Mouse (Mus musculus) thymus, adult 2 months (tissue): Measurements from ENCODE around the gene Trp73. TPM values are rescaled to one million over a fixed set of nuclear protein-coding genes. Genes with fewer than 3 reads are reported as not detected.

Experiments used
- DNase-seq: peaks from one replicate; pipeline ENCODE4 v3.0.0; 2021
- H3K27ac ChIP-seq: fragments of 200-500 bp; 2 replicates; pipeline ENCODE4 v1.5.1; 2012; ENCODE audit warnings: low read length, control low read depth; ENCODE audit not compliant: control insufficient read depth, insufficient read depth
- H3K27me3 ChIP-seq: fragments of 200-500 bp; 2 replicates; pipeline ENCODE4 v1.6.1; 2012; ENCODE audit warnings: mild to moderate bottlenecking, low read length, moderate library complexity, mixed read lengths; ENCODE audit not compliant: control insufficient read depth, insufficient read depth
- H3K36me3 ChIP-seq: fragments of 200-500 bp; 2 replicates; pipeline ENCODE4 v1.6.1; 2012; ENCODE audit warnings: mild to moderate bottlenecking, low read length, moderate library complexity; ENCODE audit not compliant: control insufficient read depth, insufficient read depth
- H3K4me1 ChIP-seq: fragments of 200-500 bp; replicated peaks from 2 replicates; pipeline ENCODE4 v1.6.1; 2012; ENCODE audit warnings: low read length; ENCODE audit not compliant: control insufficient read depth, insufficient read depth
- H3K4me3 ChIP-seq: fragments of 200-500 bp; 2 replicates; pipeline ENCODE4 v1.5.1; 2012; ENCODE audit warnings: mild to moderate bottlenecking, low read length, control low read depth, moderate library complexity; ENCODE audit not compliant: control insufficient read depth, insufficient read depth
- CTCF ChIP-seq: fragments of 200-500 bp; IDR thresholded peaks from 2 replicates; pipeline ENCODE4 v1.5.1; 2012; ENCODE audit warnings: mild to moderate bottlenecking, control low read depth, low read length, moderate library complexity, borderline replicate concordance; ENCODE audit not compliant: control insufficient read depth, poor library complexity, insufficient read depth; ENCODE audit errors: extremely low read depth
- POLR2A ChIP-seq: fragments of 200-500 bp; IDR thresholded peaks from 2 replicates; pipeline ENCODE4 v1.6.1; 2012; ENCODE audit warnings: mild to moderate bottlenecking, low read length, control low read depth, moderate library complexity; ENCODE audit not compliant: control insufficient read depth, poor library complexity, insufficient read depth; ENCODE audit errors: extremely low read depth
- WGBS: fragments of 180-500 bp; shearing (Covaris S2); methylation state at CpG from one replicate; pipeline ENCODE4 v1.1.7; 2018; 5-methylcytosine and 5-hydroxymethylcytosine counted together
- polyA plus RNA-seq: library from polyadenylated mRNA; depleted of rRNA; stranded (reverse); fragments of >200 nt; gene quantifications from 2 replicates; pipeline ENCODE4 v1.2.3, GENCODE M21; 2012

Trp73 gene
- polyA plus RNA-seq, 1 experiment, result 1.0 TPM

DNA sequence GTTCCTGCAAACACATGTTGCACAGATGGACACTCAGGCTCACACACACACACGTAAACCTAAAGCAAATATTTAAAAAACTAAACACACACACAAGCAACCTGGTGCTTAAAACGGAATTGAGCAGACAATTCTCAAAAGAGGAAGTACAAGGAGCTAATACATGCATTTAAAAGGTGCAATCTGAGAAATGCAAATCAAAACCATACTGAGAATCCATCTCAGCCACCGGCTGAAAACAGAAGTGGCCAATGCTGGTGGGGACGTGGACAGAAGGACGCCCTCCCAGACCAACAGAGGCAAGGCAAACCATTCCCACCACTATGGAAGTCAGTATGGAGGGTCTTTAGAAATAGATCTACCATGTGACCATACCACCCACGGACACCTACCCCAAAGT is 16.5 kb downstream of the Trp73 start:
- 26% methylated on average over 6 of the region's 6 CpGs for WGBS
- Histone ChIP-seq H3K4me3 (no peak overlapping the region), H3K4me1 (no peaks in the 10 kb centered on the region), H3K27me3 (no peaks in the 10 kb centered on the region), H3K36me3 (no peaks in the 10 kb centered on the region), H3K27ac (no peak overlapping the region)
- no peak for DNase-seq
- no peak for TF ChIP-seq CTCF
- TF ChIP-seq POLR2A, result no peak

- no peak overlapping the region for H3K4me3 ChIP-seq
- H3K36me3 ChIP-seq, result no peaks in the 10 kb centered on the region
- no peak overlapping the region for H3K27ac ChIP-seq
- TF ChIP-seq POLR2A (no peak), CTCF (no peak)
- no peaks in the 10 kb centered on the region for H3K27me3 ChIP-seq
- no peaks in the 10 kb centered on the region for H3K4me1 ChIP-seq
- no peak for DNase-seq
- WGBS, result 78% methylated on average over 7 of the region's 7 CpGs
These were observed 17.6 kb downstream of the Trp73 start for GRCm38 (mm10) chr4:154122374-154122773.

DNA sequence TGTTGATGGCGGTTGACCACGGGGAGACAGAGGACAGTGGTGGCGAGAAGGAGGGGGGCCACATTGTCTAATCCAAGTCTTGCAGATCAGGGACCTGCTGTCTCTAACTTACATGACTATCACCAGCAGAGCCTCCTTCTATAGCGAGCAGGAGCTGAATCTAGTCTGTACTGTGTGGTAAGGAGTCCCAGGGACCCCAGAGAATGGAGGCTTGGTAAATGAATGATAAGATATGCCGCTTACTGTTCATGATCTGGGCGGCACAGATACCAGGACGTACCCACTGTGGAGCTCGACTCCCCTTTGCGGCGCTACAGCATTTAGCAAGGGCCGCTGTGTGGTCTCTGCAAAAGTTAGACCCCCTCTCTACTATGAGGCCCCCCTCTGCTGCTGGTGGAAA is 18.2 kb downstream of the Trp73 start:
- whole genome bisulfite sequencing, result 84% methylated on average over 11 of the region's 11 CpGs
- no peak overlapping the region for H3K4me3 ChIP-seq
- H3K36me3 ChIP-seq, result no peaks in the 10 kb centered on the region
- H3K27me3 ChIP-seq, result no peaks in the 10 kb centered on the region
- no peak for DNase-seq
- no peak overlapping the region for H3K27ac ChIP-seq
- no peaks in the 10 kb centered on the region for H3K4me1 ChIP-seq
- TF ChIP-seq CTCF (no peak), POLR2A (no peak)

GRCm38 (mm10) chr4:154119208-154119607 is 20.8 kb downstream of the Trp73 start:
- TF ChIP-seq POLR2A (no peak), CTCF (no peak)
- WGBS, result 85% methylated on average over 9 of the region's 9 CpGs
- no peak for DNase-seq
- no peaks in the 10 kb centered on the region for H3K27me3 ChIP-seq
- H3K27ac ChIP-seq, result no peak overlapping the region
- H3K36me3 ChIP-seq, result no peaks in the 10 kb centered on the region
- no peaks in the 10 kb centered on the region for H3K4me1 ChIP-seq
- H3K4me3 ChIP-seq, result no peak overlapping the region

- H3K4me3 ChIP-seq, result no peak overlapping the region
- no peak for DNase-seq
- H3K4me1 ChIP-seq, result no peaks in the 10 kb centered on the region
- WGBS, result 69% methylated on average over 9 of the region's 9 CpGs
- no peaks in the 10 kb centered on the region for H3K27me3 ChIP-seq
- H3K36me3 ChIP-seq, result no peaks in the 10 kb centered on the region
- H3K27ac ChIP-seq, result no peak overlapping the region
- TF ChIP-seq POLR2A (no peak), CTCF (no peak)
These were observed 21.2 kb downstream of the Trp73 start for GRCm38 (mm10) chr4:154118782-154119181.

DNA sequence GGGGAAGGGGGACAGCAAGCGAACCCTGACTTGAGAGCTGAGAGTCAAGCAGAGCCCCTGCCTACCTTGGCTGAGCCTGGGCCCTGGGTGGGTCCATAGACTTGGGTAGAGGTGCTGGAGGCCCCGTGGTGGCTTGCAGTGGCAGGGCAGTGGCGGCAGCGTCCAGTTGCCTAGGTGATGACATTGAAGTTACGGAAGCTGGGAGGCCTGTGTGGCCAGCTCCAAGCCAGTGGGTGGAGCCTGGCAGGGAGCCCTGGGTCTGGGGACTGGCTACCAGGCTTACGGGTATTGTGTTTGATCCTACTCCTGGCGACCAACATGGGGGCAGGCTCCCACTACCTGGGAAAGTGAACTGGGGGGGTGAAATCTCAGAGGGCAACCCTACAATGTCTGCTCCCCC is 23.6 kb downstream of the Trp73 start:
- H3K27me3 ChIP-seq, result no peaks in the 10 kb centered on the region
- H3K27ac ChIP-seq, result no peak overlapping the region
- no peak for DNase-seq
- H3K4me3 ChIP-seq, result no peak overlapping the region
- WGBS, result 68% methylated on average over 7 of the region's 7 CpGs
- no peaks in the 10 kb centered on the region for H3K36me3 ChIP-seq
- TF ChIP-seq POLR2A (no peak), CTCF (no peak)
- H3K4me1 ChIP-seq, result no peaks in the 10 kb centered on the region

- Histone ChIP-seq H3K4me3 (no peak overlapping the region), H3K4me1 (0 out of 2 replicates have a peak, but pooled peaks cover 2% of the 10 kb centered on the region), H3K36me3 (no peaks in the 10 kb centered on the region), H3K27ac (no peak overlapping the region), H3K27me3 (no peaks in the 10 kb centered on the region)
- no peak for DNase-seq
- TF ChIP-seq CTCF (no peak), POLR2A (no peak)
- 77% methylated on average over 11 of the region's 11 CpGs for WGBS
These were observed 30.2 kb downstream of the Trp73 start for GRCm38 (mm10) chr4:154109850-154110243.
